Mouse (Mus musculus) small intestine, adult 2 months (tissue): ENCODE data around the gene Col4a2.

Experiments used
- CTCF ChIP-seq: fragments of 200-500 bp; IDR thresholded peaks from 2 replicates; pipeline ENCODE4 v1.5.1; 2012; ENCODE audit warnings: low read depth, mild to moderate bottlenecking, control low read depth, inconsistent platforms, low read length, moderate library complexity, mixed read lengths; ENCODE audit not compliant: insufficient replicate concordance, insufficient read length; ENCODE audit errors: extremely low read depth
- POLR2A ChIP-seq: fragments of 200-500 bp; IDR thresholded peaks from 2 replicates; pipeline ENCODE4 v1.6.1; 2012; ENCODE audit warnings: low read depth, mild to moderate bottlenecking, control low read depth, inconsistent platforms, low read length, moderate library complexity

GRCm38 (mm10) chr8:11457981-11458836 is 145.6 kb downstream of the Col4a2 start:
- no peak for TF ChIP-seq CTCF
- no peak for TF ChIP-seq POLR2A
